ENCODE assay signal across 14 mouse cellular contexts in genomic region chr14:28635175-28635574, GRCm38 (mm10).
A peak's percentile ranks its signal among the peaks of the same experiment; 100 is the strongest.
DNase-seq lines count a peak whose midpoint lies in the region.
"Had no signal": no experiment of that assay in that cellular context is flagged by ENCODE, and none has a peak within 500 bp of the region (broad histone marks: within the 10 kb centered on the region; RNA-seq: fewer than 3 reads in every experiment).

No protein-coding gene starts in this region.

- intact Hi-C loops in heart, postnatal 14 days (cut with DNase I): no loop called here

- DNase-seq in heart, adult 11 months: peak; percentile 19
- DNase-seq in heart, postnatal 14 days: no peak
- peak; percentile 69 for DNase-seq in NIH3T3 (ENCODE audit: low read depth)
- no peak for DNase-seq in spleen, postnatal 14 days (ENCODE audit: low spot score in 2 of 2)
- DNase-seq in layer of hippocampus, adult 9-11 months: no peak
- DNase-seq: adrenal gland, adult 2 months; adrenal gland, postnatal 10 days; adrenal gland, postnatal 25 days; cerebellum, adult 11 months; cerebellum, adult 18-20 months; cerebellum, adult 8-10 months; cerebellum, adult 9-11 months; cerebellum, postnatal 25 days; forebrain, postnatal 0 days had no signal

Comparison
In these comparisons a context has a peak if more than half of its experiments do, and no peak if none do; other contexts are left out.
1. DNase-seq: peak in heart, adult 11 months (single experiment) and NIH3T3 (single experiment); none in heart, postnatal 14 days (0 of 2), spleen, postnatal 14 days (0 of 2) and layer of hippocampus, adult 9-11 months (single experiment).